Mouse (Mus musculus) hindbrain, embryonic 15.5 days (tissue): ENCODE data around the gene Gm6351. TPM values are rescaled to one million over a fixed set of nuclear protein-coding genes. Genes with fewer than 3 reads are reported as not detected.
"Not testable (repeated sequence)": the region's sequence is repeated elsewhere in the genome, so short reads cannot be mapped to it uniquely, and the experiment has no call there.

Source experiments
- ATAC-seq: fragments of 200-750 bp; cut with Nextera tagmentation; 2 replicates; pipeline ENCODE4 v1.8.0; 2017; ENCODE audit warnings: low read depth, moderate number of reproducible peaks, moderate TSS enrichment; ENCODE audit not compliant: low FRiP score
- H3K27ac ChIP-seq: fragments of 300-500 bp; sonication (generic); replicated peaks from 2 replicates; pipeline ENCODE4 v1.5.1; 2015; ENCODE audit warnings: mild to moderate bottlenecking, inconsistent platforms
- H3K27me3 ChIP-seq: fragments of 300-500 bp; sonication (generic); 2 replicates; pipeline ENCODE4 v1.6.1; 2015; ENCODE audit warnings: control low read depth, inconsistent platforms
- H3K36me3 ChIP-seq: fragments of 300-500 bp; sonication (generic); 2 replicates; pipeline ENCODE4 v1.6.1; 2015; ENCODE audit warnings: control low read depth, inconsistent platforms
- H3K4me1 ChIP-seq: fragments of 300-500 bp; sonication (generic); replicated peaks from 2 replicates; pipeline ENCODE4 v1.6.1; 2015; ENCODE audit warnings: control low read depth, inconsistent platforms
- H3K4me2 ChIP-seq: fragments of 300-500 bp; sonication (generic); 2 replicates; pipeline ENCODE4 v1.6.1; 2015; ENCODE audit warnings: moderate library complexity, mild to moderate bottlenecking, inconsistent platforms
- H3K4me3 ChIP-seq: fragments of 300-500 bp; sonication (generic); 2 replicates; pipeline ENCODE4 v1.5.1; 2015; ENCODE audit warnings: mild to moderate bottlenecking, inconsistent platforms
- H3K9ac ChIP-seq: fragments of 300-500 bp; sonication (generic); 2 replicates; pipeline ENCODE4 v1.6.1; 2015; ENCODE audit warnings: inconsistent platforms
- H3K9me3 ChIP-seq: fragments of 300-500 bp; sonication (generic); 2 replicates; pipeline ENCODE4 v1.6.1; 2016; ENCODE audit warnings: control low read depth, inconsistent platforms
- WGBS: fragments of 180-500 bp; shearing (Covaris S2); methylation state at CpG from one replicate; pipeline ENCODE4 v1.1.7; 2015; 5-methylcytosine and 5-hydroxymethylcytosine counted together
- polyA plus RNA-seq: library from polyadenylated mRNA; unstranded; fragments of >200 nt; fragmentation: Nextera tagmentation; extraction: Ambion mirVana; gene quantifications from 2 replicates; pipeline ENCODE4 v1.2.1, GENCODE M21; 2015

Gm6351 gene
- polyA plus RNA-seq: not detected in 2 replicates

DNA sequence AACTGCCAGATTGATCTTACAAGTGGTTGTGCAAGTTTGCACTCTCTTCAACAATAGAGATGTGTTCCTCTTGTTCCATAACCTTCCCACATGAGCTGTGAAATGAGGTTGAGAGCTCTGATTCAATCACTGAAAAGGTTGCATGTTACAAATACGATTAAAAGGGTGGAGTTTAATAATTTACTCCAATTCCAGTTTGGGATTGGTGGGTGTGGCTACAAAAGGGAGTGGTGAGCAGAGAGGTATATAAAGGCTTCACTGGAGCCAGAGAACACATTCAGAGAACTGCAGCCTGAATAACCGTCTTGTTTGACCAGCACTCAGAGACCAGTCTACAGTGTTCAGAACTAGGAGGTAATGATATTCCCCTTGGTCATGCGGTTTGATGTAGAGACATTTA, at the start of gene Gm6351:
Gm6351 (plus strand) TSS at position 301 of the 400 bp plus-strand sequence.
- not testable (repeated sequence) for ATAC-seq, H3K27ac ChIP-seq

GRCm38 (mm10) chr5:94070445-94070844, 5.7 kb upstream of the Gm6351 start, which contains the start of gene BC061212:
TSS of gene BC061212 (minus strand) at chr5:94070545.
- ATAC-seq, H3K9me3 ChIP-seq, H3K27ac ChIP-seq, H3K27me3 ChIP-seq, H3K4me3 ChIP-seq, H3K4me1 ChIP-seq, H3K36me3 ChIP-seq, H3K9ac ChIP-seq, H3K4me2 ChIP-seq: not testable (repeated sequence)
- no CpG with 5 or more reads among the region's 1 CpGs for WGBS

More for the DNA sequence above, at the start of gene Gm6351:
- H3K9ac ChIP-seq, H3K27me3 ChIP-seq, H3K4me3 ChIP-seq, H3K9me3 ChIP-seq, H3K4me1 ChIP-seq, H3K36me3 ChIP-seq, H3K4me2 ChIP-seq: not testable (repeated sequence)
- WGBS: no CpG with 5 or more reads among the region's 3 CpGs

Other genes with a start within 250 kb of the Gm6351 start
- gene Gm7792, start 232.6 kb upstream of the Gm6351 start, polyA plus RNA-seq: not detected in 2 replicates
- not detected in 2 replicates for gene Gm16429, start 147.3 kb upstream of the Gm6351 start, polyA plus RNA-seq
- gene BC061212, start 5.8 kb upstream of the Gm6351 start, polyA plus RNA-seq: not detected in 2 replicates
- gene Gm3106, start 141.6 kb downstream of the Gm6351 start, polyA plus RNA-seq: not detected in 2 replicates
- not detected in 2 replicates for gene A430089I19Rik, start 230.4 kb downstream of the Gm6351 start, polyA plus RNA-seq
- gene Gm6502, start 238.1 kb downstream of the Gm6351 start, polyA plus RNA-seq: not detected in 2 replicates